Mouse (Mus musculus) neural tube, embryonic 15.5 days (tissue): ENCODE results near the gene Gm20431. TPM values are rescaled to one million over a fixed set of nuclear protein-coding genes. Genes with fewer than 3 reads are reported as not detected.

Experiments
- ATAC-seq: fragments of 200-750 bp; cut with Nextera tagmentation; 2 replicates; pipeline ENCODE4 v1.8.0; 2017; ENCODE audit warnings: mild to moderate bottlenecking, moderate TSS enrichment, moderate library complexity; ENCODE audit not compliant: low FRiP score
- H3K27ac ChIP-seq: fragments of 300-500 bp; sonication (generic); replicated peaks from 2 replicates; pipeline ENCODE4 v1.5.1; 2015; ENCODE audit warnings: mild to moderate bottlenecking, inconsistent platforms
- H3K27me3 ChIP-seq: fragments of 300-500 bp; sonication (generic); replicated peaks from 2 replicates; pipeline ENCODE4 v1.6.1; 2015; ENCODE audit warnings: inconsistent platforms
- H3K36me3 ChIP-seq: fragments of 300-500 bp; sonication (generic); 2 replicates; pipeline ENCODE4 v1.6.1; 2015; ENCODE audit warnings: inconsistent platforms
- H3K4me1 ChIP-seq: fragments of 300-500 bp; sonication (generic); 2 replicates; pipeline ENCODE4 v1.6.1; 2015; ENCODE audit warnings: inconsistent platforms
- H3K4me2 ChIP-seq: fragments of 300-500 bp; sonication (generic); 2 replicates; pipeline ENCODE4 v1.6.1; 2015; ENCODE audit warnings: inconsistent platforms, mild to moderate bottlenecking, moderate library complexity
- H3K4me3 ChIP-seq: fragments of 300-500 bp; sonication (generic); replicated peaks from 2 replicates; pipeline ENCODE4 v1.5.1; 2015; ENCODE audit warnings: mild to moderate bottlenecking, inconsistent platforms
- H3K9ac ChIP-seq: fragments of 300-500 bp; sonication (generic); replicated peaks from 2 replicates; pipeline ENCODE4 v1.6.1; 2015; ENCODE audit warnings: mild to moderate bottlenecking, inconsistent platforms
- H3K9me3 ChIP-seq: fragments of 300-500 bp; sonication (generic); replicated peaks from 2 replicates; pipeline ENCODE4 v1.6.1; 2016; ENCODE audit warnings: inconsistent platforms
- WGBS: fragments of 180-500 bp; shearing (Covaris S2); methylation state at CpG from one replicate; pipeline ENCODE4 v1.1.7; 2015; ENCODE audit warnings: mixed read lengths; 5-methylcytosine and 5-hydroxymethylcytosine counted together
- polyA plus RNA-seq: library from polyadenylated mRNA; unstranded; fragments of >200 nt; fragmentation: Nextera tagmentation; extraction: Ambion mirVana; gene quantifications from 2 replicates; pipeline ENCODE4 v1.2.1, GENCODE M21; 2015

Gm20431 gene
- polyA plus RNA-seq, 1 experiment from 2014 or later, result 13.8 TPM

DNA sequence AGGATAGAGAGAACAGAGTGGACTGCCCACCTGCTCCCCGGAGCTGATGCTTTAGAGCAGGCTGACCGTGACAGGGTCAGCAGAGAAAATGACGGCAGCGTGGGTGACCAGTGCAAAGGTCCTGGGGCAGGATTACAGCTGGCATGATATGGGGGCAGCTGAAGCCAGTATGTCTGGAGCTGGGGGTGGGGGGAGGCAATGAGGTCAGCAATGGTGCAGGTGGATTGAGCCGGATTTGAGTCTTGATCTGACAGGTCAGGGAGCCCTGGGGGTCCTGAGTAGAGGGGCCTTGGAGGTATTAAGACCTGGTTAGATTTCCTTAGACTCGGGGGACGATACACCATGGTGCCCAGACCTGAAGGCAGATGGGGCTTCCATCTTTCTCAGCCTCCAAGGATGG is 85.7 kb downstream of the Gm20431 start:
- no peaks in the 10 kb centered on the region for H3K27me3 ChIP-seq
- H3K4me3 ChIP-seq, result no peak overlapping the region
- H3K36me3 ChIP-seq, result no peaks in the 10 kb centered on the region
- H3K4me1 ChIP-seq, result no peaks in the 10 kb centered on the region; the same call in 1 of the 2 replicates
- WGBS, result 91% methylated on average over 7 of the region's 7 CpGs
- H3K4me2 ChIP-seq, result no peak overlapping the region
- ATAC-seq, result no peak
- H3K9me3 ChIP-seq, result no peaks in the 10 kb centered on the region
- no peak overlapping the region for H3K27ac ChIP-seq
- no peak overlapping the region for H3K9ac ChIP-seq

DNA sequence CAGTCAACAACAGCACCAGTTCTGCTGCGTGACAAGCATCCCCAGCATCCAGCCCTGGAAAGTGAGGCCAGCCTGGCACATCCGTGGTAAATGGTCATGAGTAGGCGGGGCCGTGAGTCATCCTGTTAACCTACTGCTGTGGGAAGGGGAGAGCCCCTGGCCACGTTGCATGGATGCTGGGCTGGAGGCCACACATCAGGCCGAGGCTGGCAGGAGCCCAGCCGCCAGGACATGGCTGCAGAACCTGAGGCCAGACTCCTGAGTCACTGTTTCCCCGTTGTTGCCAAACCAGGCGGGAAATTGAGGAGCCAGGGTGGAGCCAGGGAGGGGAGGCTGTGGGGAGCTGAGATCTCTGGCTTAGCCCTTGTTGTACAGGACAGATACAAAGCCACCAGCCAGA is 86.5 kb downstream of the Gm20431 start:
- no peak overlapping the region for H3K9ac ChIP-seq
- no peak overlapping the region for H3K4me3 ChIP-seq
- WGBS, result 76% methylated on average over 9 of the region's 9 CpGs
- H3K9me3 ChIP-seq, result no peaks in the 10 kb centered on the region
- H3K27ac ChIP-seq, result no peak overlapping the region
- H3K4me2 ChIP-seq, result no peak overlapping the region
- no peaks in the 10 kb centered on the region for H3K36me3 ChIP-seq
- peaks cover 5% of the 10 kb centered on the region for H3K4me1 ChIP-seq
- no peak for ATAC-seq
- no peaks in the 10 kb centered on the region for H3K27me3 ChIP-seq

DNA sequence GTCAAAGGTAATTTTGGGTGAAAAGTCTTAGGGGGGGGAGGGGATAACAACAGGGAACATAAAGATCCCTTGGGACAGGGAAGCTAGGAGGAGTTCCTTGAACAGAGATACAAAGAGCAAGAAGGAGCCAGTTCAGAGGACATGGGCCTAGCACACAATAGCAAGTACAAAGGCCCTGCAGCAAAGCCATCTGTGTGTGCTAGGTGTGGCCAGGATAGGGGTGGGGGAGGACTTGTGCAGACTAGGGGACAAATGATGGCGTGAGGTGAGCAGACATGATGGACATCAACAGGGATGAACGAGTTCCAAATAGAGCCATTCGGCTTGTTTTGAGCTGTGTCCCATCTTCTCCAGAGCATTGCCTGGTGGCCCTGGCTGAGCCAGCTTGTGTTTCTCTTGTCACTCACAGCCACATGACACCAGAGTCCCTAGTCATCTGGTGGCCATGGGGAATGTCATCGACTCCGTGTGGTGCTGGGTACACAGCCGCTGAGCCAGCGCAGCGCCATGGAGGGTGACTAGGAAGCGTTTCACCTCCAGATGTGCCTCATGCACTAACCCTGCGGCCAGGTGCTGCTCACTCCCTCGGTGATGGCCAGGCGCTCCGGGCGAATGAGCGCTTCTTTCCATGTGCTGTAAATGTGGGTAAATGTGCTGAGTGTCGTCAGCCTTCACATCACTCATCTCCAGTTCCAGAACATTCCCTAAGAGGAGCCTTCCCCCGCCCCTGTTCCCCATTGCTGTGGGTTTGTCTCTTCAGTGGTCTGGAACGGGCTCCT is 89.7 kb downstream of the Gm20431 start:
- Histone ChIP-seq H3K4me3 (no peak overlapping the region), H3K4me1 (peaks cover 5% of the 10 kb centered on the region), H3K36me3 (no peaks in the 10 kb centered on the region), H3K4me2 (no peak overlapping the region), H3K9ac (no peak overlapping the region), H3K9me3 (no peaks in the 10 kb centered on the region), H3K27me3 (no peaks in the 10 kb centered on the region), H3K27ac (no peak overlapping the region)
- WGBS, result 84% methylated on average over 18 of the region's 18 CpGs
- no peak for ATAC-seq

DNA sequence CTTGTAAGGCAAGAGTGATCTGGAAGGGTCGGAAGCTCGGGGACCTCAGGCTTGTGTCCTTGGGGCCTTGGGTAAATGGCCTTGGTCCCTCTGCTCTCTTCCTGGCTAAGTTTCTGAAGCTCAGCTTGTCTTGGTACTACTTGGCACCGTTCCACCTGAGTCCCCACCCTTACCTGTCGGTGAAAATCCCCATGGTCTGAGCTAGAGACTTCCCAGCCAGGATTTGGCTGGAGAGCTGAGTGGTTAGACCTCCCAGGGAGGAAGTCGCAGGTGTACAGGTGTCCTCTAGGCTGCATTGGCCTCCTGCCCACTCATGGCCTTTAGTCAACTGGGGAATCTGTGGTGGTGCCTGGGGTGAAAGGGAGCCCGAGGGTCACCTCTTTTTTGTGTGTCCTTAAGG is 90.5 kb downstream of the Gm20431 start:
- ATAC-seq, result no peak
- 89% methylated on average over 6 of the region's 6 CpGs for WGBS
- Histone ChIP-seq H3K9me3 (no peaks in the 10 kb centered on the region), H3K27ac (no peak overlapping the region), H3K9ac (no peak overlapping the region), H3K27me3 (no peaks in the 10 kb centered on the region), H3K36me3 (no peaks in the 10 kb centered on the region), H3K4me1 (peaks cover 6% of the 10 kb centered on the region), H3K4me2 (no peak overlapping the region), H3K4me3 (no peak overlapping the region)

DNA sequence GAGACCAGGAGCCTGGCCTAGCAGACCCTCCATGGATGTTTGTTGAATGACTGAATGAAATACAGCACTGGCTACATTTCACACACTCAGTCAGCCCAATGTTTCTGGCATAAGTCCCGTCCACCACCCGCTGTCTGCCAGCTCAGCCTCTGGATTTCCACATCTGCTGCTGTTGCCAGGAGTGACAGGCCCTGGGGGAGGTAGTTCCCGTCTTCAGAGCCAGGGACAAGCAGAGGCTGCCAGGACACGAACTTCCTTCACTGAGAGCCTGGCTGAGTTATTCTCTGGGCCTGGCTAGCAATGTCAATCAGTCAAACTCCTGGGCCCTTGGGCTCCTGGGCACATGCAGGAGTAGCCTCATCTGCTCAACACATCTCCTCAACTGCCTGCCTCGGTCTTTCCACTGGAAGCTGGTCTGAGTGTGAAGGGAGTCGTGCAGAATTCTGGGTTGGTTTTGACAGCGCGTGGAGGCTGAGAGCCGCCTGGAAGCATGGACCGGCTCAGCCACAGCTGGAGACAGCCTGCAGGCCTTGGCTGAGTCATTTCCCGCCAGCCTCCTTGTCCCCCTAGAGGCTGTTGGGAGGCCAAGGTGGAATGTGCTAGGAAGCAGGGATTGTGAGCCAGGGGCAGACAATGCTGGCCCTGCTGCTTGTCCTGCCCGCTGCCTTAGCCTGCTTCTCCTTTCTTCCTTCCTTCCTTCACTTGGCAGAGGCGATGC is 91.2 kb downstream of the Gm20431 start:
- Histone ChIP-seq H3K27me3 (no peaks in the 10 kb centered on the region), H3K36me3 (no peaks in the 10 kb centered on the region), H3K27ac (0 out of 2 replicates have a peak overlapping the region, but pooled peaks have one; percentile 39), H3K4me2 (no peak overlapping the region), H3K4me3 (no peak overlapping the region), H3K9ac (no peak overlapping the region), H3K9me3 (no peaks in the 10 kb centered on the region), H3K4me1 (peaks cover 12% of the 10 kb centered on the region)
- 62% methylated on average over 13 of the region's 13 CpGs for WGBS
- no peak for ATAC-seq

DNA sequence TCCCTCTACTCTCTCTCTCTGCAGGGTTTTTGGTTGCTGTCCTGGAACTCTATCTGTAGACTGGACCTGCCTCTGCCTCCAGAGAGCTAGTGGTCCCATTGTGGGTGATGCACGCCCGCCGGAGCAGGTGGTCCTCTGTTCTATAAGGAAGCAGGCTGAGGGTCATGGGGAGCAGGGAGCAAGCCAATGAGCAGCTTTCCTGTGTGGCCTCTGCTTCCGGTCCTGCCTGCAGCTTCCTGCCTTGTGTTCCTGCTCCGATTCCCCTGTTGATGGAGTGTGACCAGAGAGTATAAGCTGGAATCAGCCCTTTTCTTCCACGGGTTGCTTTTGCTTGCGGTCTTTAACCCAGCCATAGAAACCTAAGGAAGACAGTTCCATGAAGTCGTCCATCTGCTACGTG is 93.2 kb downstream of the Gm20431 start:
- ATAC-seq, result no peak
- no peaks in the 10 kb centered on the region for H3K27me3 ChIP-seq
- H3K4me3 ChIP-seq, result no peak overlapping the region
- H3K9me3 ChIP-seq, result no peaks in the 10 kb centered on the region
- no peak overlapping the region for H3K27ac ChIP-seq
- peaks cover 26% of the 10 kb centered on the region for H3K4me1 ChIP-seq
- WGBS, result 88% methylated on average over 9 of the region's 9 CpGs
- no peak overlapping the region for H3K4me2 ChIP-seq
- no peak overlapping the region for H3K9ac ChIP-seq
- no peaks in the 10 kb centered on the region for H3K36me3 ChIP-seq

DNA sequence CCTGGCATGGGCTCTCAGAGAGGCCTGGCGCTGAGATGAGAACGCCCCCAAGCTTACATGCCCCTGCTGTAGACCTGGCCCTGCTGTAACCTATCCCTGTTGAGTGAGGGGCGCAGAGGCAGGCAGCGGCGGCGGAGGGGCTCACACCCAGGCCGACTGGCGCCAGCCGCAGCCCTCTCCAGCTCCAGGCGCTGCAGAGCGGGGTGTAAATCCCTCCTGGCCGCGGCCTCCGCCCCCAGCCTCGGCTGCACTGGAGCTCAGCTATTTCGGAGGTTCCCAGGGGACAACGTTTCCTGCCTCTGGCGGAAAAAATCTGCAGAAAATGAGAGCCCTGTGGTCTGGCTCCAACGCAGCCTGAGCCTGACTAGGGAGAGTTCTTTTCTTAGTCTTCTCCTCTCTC is 95.6 kb downstream of the Gm20431 start:
- Histone ChIP-seq H3K36me3 (no peaks in the 10 kb centered on the region), H3K4me3 (no peak overlapping the region), H3K27ac (peak overlapping the region; percentile 69), H3K9ac (0 out of 2 replicates have a peak overlapping the region, but pooled peaks have one; percentile 14), H3K4me1 (peaks cover 31% of the 10 kb centered on the region), H3K27me3 (no peaks in the 10 kb centered on the region), H3K9me3 (no peaks in the 10 kb centered on the region), H3K4me2 (peak overlapping the region; percentile 44)
- 20% methylated on average over 19 of the region's 19 CpGs for WGBS
- ATAC-seq, result no peak

DNA sequence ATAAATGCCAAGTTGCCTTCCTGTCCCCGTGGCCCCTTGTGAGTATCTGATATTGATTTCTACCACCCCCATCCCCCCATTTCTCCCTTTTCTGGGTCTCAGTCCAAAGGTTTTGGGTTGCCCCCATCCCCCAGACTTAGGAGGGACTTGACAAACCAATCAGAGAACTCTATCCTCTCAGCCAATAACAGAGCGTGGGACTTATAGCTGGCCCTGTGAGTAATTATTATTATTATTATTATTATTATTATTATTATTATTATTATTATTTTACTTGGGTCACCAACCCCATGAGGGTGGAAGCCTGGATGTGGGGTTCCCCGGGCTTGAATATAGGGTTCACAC is 96.0 kb downstream of the Gm20431 start:
- no peaks in the 10 kb centered on the region for H3K9me3 ChIP-seq
- no peak overlapping the region for H3K9ac ChIP-seq
- peaks cover 2% of the 10 kb centered on the region; the same call in 1 of the 2 replicates for H3K27me3 ChIP-seq
- no peak overlapping the region for H3K4me3 ChIP-seq
- no peak for ATAC-seq
- no peaks in the 10 kb centered on the region for H3K36me3 ChIP-seq
- 81% methylated on average over 3 of the region's 3 CpGs for WGBS
- peak overlapping the region; percentile 44 for H3K4me2 ChIP-seq
- H3K27ac ChIP-seq, result peak overlapping the region; percentile 69; the same call in 1 of the 2 replicates
- peaks cover 30% of the 10 kb centered on the region for H3K4me1 ChIP-seq

DNA sequence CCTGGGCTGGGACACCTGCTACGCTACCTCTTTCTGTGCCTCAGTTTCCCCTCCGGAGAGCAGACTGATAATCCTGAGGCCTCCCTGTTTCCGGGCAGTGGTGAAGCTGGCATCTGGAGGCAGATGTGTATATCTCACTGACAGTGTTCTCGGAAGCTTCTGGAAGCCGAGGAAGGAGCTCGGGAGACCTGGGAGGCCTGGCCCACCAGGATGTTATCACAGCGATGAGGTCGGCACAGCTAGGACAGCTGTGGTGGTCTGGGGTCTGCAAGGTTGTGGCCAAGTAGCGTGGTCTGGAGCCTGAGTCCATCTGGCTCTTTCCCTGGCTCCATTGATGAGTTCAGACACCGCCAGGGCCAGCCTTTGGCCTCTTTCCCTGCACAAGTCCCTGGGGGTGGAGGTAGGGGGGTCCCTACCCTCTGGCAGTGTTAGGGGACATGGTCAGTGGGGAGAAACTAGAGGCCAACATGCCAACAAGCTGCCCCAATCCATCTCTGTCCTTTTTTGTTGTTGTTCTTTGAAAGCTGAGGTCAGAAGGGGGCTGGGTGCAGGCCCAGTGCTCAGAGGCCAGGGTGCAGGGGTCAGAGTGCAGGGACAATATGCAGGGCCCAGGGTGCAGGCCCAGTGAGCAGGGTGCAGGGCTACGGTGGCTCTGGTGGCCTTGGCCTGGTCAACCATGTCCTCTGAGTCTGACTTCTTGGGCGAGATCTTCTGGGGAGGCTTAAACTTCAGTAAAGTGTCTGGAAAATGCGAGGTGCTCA is 96.6 kb downstream of the Gm20431 start:
- peaks cover 8% of the 10 kb centered on the region; the same call in 1 of the 2 replicates for H3K27me3 ChIP-seq
- no peaks in the 10 kb centered on the region for H3K36me3 ChIP-seq
- WGBS, result 83% methylated on average over 13 of the region's 13 CpGs
- no peak overlapping the region for H3K4me2 ChIP-seq
- H3K27ac ChIP-seq, result no peak overlapping the region
- no peak; the same call in 1 of the 2 replicates for ATAC-seq
- peaks cover 31% of the 10 kb centered on the region for H3K4me1 ChIP-seq
- H3K9me3 ChIP-seq, result no peaks in the 10 kb centered on the region
- H3K4me3 ChIP-seq, result no peak overlapping the region
- no peak overlapping the region for H3K9ac ChIP-seq

DNA sequence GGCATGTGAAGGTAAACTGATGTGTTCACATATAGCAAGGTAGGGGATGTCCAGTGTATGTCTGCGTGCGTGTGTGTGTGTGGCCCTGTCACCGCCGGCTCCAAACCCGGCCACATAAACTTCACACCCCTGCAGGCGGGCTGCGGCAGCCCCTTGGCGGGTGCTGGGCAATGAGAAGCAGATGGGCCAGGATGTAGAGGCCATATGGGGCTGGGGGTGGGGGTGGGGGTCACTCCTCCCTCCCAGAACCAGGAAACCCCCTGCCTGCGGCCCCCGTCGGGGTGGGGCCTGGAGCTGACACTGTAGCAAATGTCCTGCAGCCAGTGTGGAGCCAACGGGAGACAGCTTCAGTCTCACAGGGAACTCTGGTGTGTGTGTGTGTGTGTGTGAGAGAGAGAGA is 97.6 kb downstream of the Gm20431 start:
- no peak for ATAC-seq
- no peaks in the 10 kb centered on the region for H3K9me3 ChIP-seq
- H3K27me3 ChIP-seq, result peaks cover 10% of the 10 kb centered on the region; the same call in 1 of the 2 replicates
- H3K27ac ChIP-seq, result no peak overlapping the region
- WGBS, result 38% methylated on average over 12 of the region's 12 CpGs
- H3K36me3 ChIP-seq, result no peaks in the 10 kb centered on the region
- peaks cover 37% of the 10 kb centered on the region for H3K4me1 ChIP-seq
- H3K9ac ChIP-seq, result no peak overlapping the region
- no peak overlapping the region for H3K4me2 ChIP-seq
- no peak overlapping the region for H3K4me3 ChIP-seq

DNA sequence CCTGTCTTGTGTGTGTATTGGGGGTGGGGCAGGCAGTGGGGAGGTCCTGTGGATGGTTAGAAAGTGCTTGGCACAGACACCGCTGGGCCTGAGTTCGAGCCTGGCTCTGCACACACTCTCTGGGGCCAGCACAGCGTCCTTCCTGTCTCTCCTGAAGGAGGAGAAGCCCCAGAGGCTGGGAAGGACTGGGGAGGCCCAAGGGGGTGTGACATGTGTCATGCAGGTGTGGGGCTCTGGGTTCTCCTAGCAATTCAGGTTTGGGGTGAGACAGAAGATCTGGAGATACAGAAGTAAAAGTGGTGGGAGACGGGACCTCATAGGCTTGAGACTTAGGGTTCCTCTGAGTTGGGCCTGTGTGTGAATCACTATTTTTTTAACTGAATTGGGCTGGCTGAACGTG is 98.3 kb downstream of the Gm20431 start:
- no peak for ATAC-seq
- H3K9me3 ChIP-seq, result no peaks in the 10 kb centered on the region
- H3K4me1 ChIP-seq, result peaks cover 37% of the 10 kb centered on the region
- no peaks in the 10 kb centered on the region for H3K36me3 ChIP-seq
- H3K9ac ChIP-seq, result no peak overlapping the region
- H3K27ac ChIP-seq, result no peak overlapping the region
- no peak overlapping the region for H3K4me2 ChIP-seq
- WGBS, result 81% methylated on average over 5 of the region's 5 CpGs
- peaks cover 10% of the 10 kb centered on the region; the same call in 1 of the 2 replicates for H3K27me3 ChIP-seq
- H3K4me3 ChIP-seq, result no peak overlapping the region
